Mouse (Mus musculus) cerebellum, adult 2 months (tissue): ENCODE data around the gene Tshz3. TPM values are rescaled to one million over a fixed set of nuclear protein-coding genes. Genes with fewer than 3 reads are reported as not detected.

ENCODE experiments used
- DNase-seq, 2 experiments: peaks; one replicate each; pipeline ENCODE4 v3.0.0; 2021
- H3K27ac ChIP-seq: fragments of 200-500 bp; 2 replicates; pipeline ENCODE4 v1.5.1; 2012; ENCODE audit warnings: low read length, control low read depth, inconsistent platforms; ENCODE audit not compliant: insufficient read depth
- H3K27me3 ChIP-seq: fragments of 200-500 bp; 2 replicates; pipeline ENCODE4 v1.6.1; 2012; ENCODE audit warnings: inconsistent platforms, mild to moderate bottlenecking, low read length, moderate library complexity; ENCODE audit not compliant: control insufficient read depth, insufficient read depth
- H3K4me1 ChIP-seq: fragments of 200-500 bp; 2 replicates; pipeline ENCODE4 v1.6.1; 2011; ENCODE audit warnings: low read length; ENCODE audit not compliant: control insufficient read depth, insufficient read depth
- H3K4me3 ChIP-seq: fragments of 200-500 bp; replicated peaks from 2 replicates; pipeline ENCODE3; 2011; ENCODE audit warnings: mild to moderate bottlenecking, low read depth, low read length, control low read depth; ENCODE audit not compliant: insufficient read depth
- CTCF ChIP-seq: fragments of 200-500 bp; IDR thresholded peaks from 2 replicates; pipeline ENCODE4 v1.5.1; 2011; ENCODE audit warnings: low read depth, mild to moderate bottlenecking, control low read depth, low read length, moderate library complexity, borderline replicate concordance; ENCODE audit not compliant: insufficient read depth
- POLR2A ChIP-seq: fragments of 200-500 bp; IDR thresholded peaks from 2 replicates; pipeline ENCODE4 v1.6.1; 2011; ENCODE audit warnings: low read length, control low read depth, borderline replicate concordance; ENCODE audit not compliant: insufficient read depth
- WGBS: fragments of 180-500 bp; shearing (Covaris S2); methylation state at CpG from one replicate; pipeline ENCODE4 v1.1.7; 2018; 5-methylcytosine and 5-hydroxymethylcytosine counted together
- polyA plus RNA-seq: library from polyadenylated mRNA; depleted of rRNA; stranded (reverse); fragments of >200 nt; gene quantifications from 2 replicates; pipeline ENCODE4 v1.2.3, GENCODE M21; 2012

Gene Tshz3
- polyA plus RNA-seq, 1 experiment = 12.5 TPM

GRCm38 (mm10) chr7:36710387-36710786 lies 12.5 kb downstream of the Tshz3 start:
- TF ChIP-seq POLR2A (no peak), CTCF (no peak)
- DNase-seq = no peak
- H3K27me3 ChIP-seq = no peaks in the 10 kb centered on the region
- 81% methylated on average over 6 of the region's 6 CpGs for WGBS
- H3K4me1 ChIP-seq = peaks cover 10% of the 10 kb centered on the region
- no peak overlapping the region for H3K4me3 ChIP-seq
- H3K27ac ChIP-seq = no peak overlapping the region

- no peaks in the 10 kb centered on the region for H3K27me3 ChIP-seq
- peaks cover 10% of the 10 kb centered on the region for H3K4me1 ChIP-seq
- H3K4me3 ChIP-seq = no peak overlapping the region
- TF ChIP-seq CTCF (peak; percentile 21; the same call in 1 of the 2 replicates), POLR2A (no peak)
- H3K27ac ChIP-seq = no peak overlapping the region
- no peak for DNase-seq
- WGBS = 71% methylated on average over 2 of the region's 2 CpGs
Observed at GRCm38 (mm10) chr7:36711766-36712165, 13.8 kb downstream of the Tshz3 start.

DNA sequence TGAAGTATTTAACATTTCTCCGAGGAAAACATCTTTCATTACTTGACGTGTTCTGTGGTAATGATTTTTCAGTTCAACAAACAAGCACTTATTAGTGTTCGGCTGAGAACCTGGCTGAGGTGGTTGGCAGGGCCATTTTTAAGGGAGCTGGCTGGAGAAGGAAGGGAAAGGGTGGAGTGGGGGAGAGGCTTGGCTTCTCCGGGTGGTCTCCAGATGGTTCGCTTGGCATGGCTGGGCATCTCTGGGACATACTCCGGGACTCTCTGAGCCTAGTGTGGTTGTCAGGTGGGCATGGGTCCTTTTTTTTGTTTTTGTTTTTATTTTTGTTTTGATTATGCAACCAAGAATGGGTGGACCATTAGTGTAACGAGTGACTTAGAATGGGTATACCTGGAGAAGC lies 16.4 kb downstream of the Tshz3 start:
- Histone ChIP-seq H3K4me3 (no peak overlapping the region), H3K27me3 (no peaks in the 10 kb centered on the region), H3K27ac (no peak overlapping the region), H3K4me1 (peaks cover 2% of the 10 kb centered on the region)
- TF ChIP-seq CTCF (no peak), POLR2A (no peak)
- DNase-seq = no peak
- WGBS = 50% methylated on average over 7 of the region's 7 CpGs

GRCm38 (mm10) chr7:36717192-36717591 lies 19.3 kb downstream of the Tshz3 start:
- no peak overlapping the region for H3K27ac ChIP-seq
- no peak overlapping the region for H3K4me3 ChIP-seq
- H3K4me1 ChIP-seq = peaks cover 2% of the 10 kb centered on the region
- H3K27me3 ChIP-seq = no peaks in the 10 kb centered on the region
- WGBS = 45% methylated on average over 6 of the region's 6 CpGs
- DNase-seq = no peak
- TF ChIP-seq CTCF (peak; percentile 16; the same call in 1 of the 2 replicates), POLR2A (no peak)

DNA sequence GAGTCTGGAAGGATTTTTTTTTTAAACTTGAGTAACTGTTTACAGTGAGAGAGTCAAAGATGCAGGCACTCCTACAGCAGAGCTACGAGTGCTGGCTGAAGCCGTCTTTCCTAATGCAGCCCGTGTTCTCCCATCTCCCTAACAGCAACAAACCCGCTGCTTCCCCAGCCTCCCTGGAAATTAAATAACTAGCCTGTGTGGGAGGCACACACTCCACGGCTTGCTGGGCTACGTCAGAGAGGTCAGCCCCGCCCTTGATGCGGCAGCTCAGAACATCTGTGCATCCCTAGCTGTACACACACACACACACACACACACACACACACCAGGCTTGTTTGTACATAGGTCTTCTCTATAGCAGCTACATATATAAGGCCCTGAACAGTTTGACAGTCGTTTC lies 22.9 kb downstream of the Tshz3 start:
- Histone ChIP-seq H3K4me3 (no peak overlapping the region), H3K27ac (no peak overlapping the region), H3K4me1 (no peaks in the 10 kb centered on the region; the same call in 1 of the 2 replicates), H3K27me3 (no peaks in the 10 kb centered on the region)
- no peak for DNase-seq
- 77% methylated on average over 9 of the region's 9 CpGs for WGBS
- TF ChIP-seq CTCF (no peak), POLR2A (no peak)

- 31% methylated on average over 14 of the region's 14 CpGs for WGBS
- Histone ChIP-seq H3K27me3 (no peaks in the 10 kb centered on the region), H3K4me1 (no peaks in the 10 kb centered on the region; the same call in 1 of the 2 replicates), H3K4me3 (no peak overlapping the region), H3K27ac (no peak overlapping the region)
- TF ChIP-seq POLR2A = no peak
- peak; percentile 27; the same call in 1 of the 2 replicates for TF ChIP-seq CTCF
- DNase-seq = peak; percentile 25 to 26
Observed at GRCm38 (mm10) chr7:36736303-36737050, 38.6 kb downstream of the Tshz3 start.

GRCm38 (mm10) chr7:36751480-36751879 lies 53.6 kb downstream of the Tshz3 start:
- TF ChIP-seq CTCF = no peak
- no peak for TF ChIP-seq POLR2A
- WGBS = 92% methylated on average over 2 of the region's 2 CpGs

DNA sequence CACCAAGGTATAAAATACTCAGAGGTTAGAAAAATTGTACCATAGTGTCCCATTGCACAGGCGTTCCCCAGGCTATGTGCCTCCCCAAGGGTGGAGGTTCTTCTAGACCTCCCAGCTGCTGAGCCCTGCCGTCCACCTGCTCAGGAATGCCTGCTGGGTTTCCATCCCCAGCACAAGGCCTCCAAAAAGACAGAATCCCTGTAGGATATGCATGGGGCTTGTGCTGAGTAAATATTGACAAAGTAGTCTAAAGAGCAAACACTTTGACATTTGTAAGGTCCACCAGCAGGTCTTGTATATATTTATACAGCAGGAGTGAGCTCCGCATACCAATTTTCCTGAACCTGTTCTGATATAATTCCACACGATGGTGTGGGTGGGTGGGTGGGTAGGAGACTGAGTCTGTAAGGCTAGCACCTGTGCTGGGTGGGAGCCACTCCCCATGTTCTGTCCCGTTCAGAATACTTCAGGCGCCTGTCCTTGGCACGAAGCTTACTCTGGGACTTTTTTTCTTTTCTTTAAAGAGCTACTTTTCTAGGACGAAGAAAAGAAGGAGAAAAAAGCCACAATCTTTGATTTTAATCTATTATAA lies 69.7 kb downstream of the Tshz3 start:
- DNase-seq = no peak
- 75% methylated on average over 8 of the region's 8 CpGs for WGBS

More at GRCm38 (mm10) chr7:36751480-36751879, 53.6 kb downstream of the Tshz3 start:
- no peak for DNase-seq
- Histone ChIP-seq H3K4me1 (no peaks in the 10 kb centered on the region; the same call in 1 of the 2 replicates), H3K4me3 (no peak overlapping the region), H3K27me3 (no peaks in the 10 kb centered on the region), H3K27ac (no peak overlapping the region)

More for the DNA sequence above, 69.7 kb downstream of the Tshz3 start:
- Histone ChIP-seq H3K4me3 (no peak overlapping the region), H3K27me3 (no peaks in the 10 kb centered on the region), H3K4me1 (no peaks in the 10 kb centered on the region), H3K27ac (no peak overlapping the region)
- no peak for TF ChIP-seq POLR2A
